Mouse (Mus musculus): ENCODE data around the gene Pax6. TPM values are rescaled to one million over a fixed set of nuclear protein-coding genes. Genes with fewer than 3 reads are reported as not detected.

Pax6 gene
- polyA plus RNA-seq, 1 experiment from 2014 or later, result 0.46 TPM

DNA sequence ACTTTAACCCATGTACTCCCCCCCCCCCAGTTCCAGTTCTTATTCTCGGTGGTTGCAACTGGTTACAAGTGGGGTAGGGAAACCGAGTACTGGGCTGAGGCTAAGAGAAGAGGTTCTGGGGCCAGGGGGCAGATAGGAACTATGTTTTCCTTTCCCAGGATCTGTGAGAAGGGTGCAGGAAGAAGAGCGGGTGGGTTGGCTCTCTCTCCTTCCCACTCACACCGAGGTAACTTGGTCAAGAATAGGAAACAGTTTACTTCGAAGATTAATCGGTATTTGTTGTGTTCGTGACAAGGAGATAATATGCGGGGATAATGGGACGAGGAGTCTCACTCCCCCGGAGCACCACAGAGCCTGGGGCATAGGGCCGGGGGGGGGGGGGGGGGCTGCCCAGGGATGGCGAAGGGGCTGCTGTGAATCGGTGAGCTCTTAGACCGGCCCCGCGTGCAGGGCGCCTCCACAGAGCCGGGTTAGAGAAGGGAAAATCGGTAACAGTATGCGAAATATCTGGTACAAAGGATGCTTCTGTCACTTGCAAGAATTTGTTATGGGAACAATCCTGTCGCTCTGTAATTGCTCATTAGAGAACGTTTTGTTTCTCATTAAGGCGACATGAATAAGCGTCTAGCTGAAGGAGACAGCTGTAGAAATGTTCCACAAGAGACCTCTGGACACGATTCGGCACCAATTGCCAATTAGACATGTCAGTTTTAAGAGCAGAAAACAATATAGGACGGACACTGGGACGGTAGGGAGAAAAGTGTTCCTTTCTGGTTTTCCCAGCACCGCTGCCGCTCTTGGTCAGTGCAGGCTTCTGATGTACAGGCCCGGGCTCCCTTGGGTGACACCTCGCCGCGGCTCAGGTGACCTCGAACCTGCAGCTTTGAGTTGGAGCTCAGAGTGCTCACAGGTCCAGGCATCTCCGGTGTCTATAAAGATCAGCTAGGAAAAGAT lies 17.9 kb downstream of the Pax6 start:
- H3K27ac ChIP-seq (ENCODE audit: poor library complexity, severe bottlenecking), result no peak overlapping the region
- no peak for ATAC-seq (ENCODE audit: insufficient number of reproducible peaks, low FRiP score)
- H3K36me3 ChIP-seq, result no peaks in the 10 kb centered on the region
- H3K9ac ChIP-seq, result no peak overlapping the region
- WGBS, result 4% methylated on average over 34 of the region's 36 CpGs
- no peak overlapping the region; the same call in 1 of the 2 replicates for H3K4me3 ChIP-seq
- H3K4me2 ChIP-seq, result no peak overlapping the region
- H3K27me3 ChIP-seq (replicated peaks), result peaks cover 82% of the 10 kb centered on the region
- H3K9me3 ChIP-seq (replicated peaks), result no peaks in the 10 kb centered on the region
- peaks cover 30% of the 10 kb centered on the region for H3K4me1 ChIP-seq (replicated peaks)

- peaks cover 82% of the 10 kb centered on the region for H3K27me3 ChIP-seq (replicated peaks)
- ATAC-seq (ENCODE audit: insufficient number of reproducible peaks, low FRiP score), result peak; percentile 55; the same call in 1 of the 2 replicates
- H3K4me2 ChIP-seq, result peak overlapping the region; percentile 69
- 4% methylated on average over 13 of the region's 13 CpGs for WGBS
- no peak overlapping the region for H3K27ac ChIP-seq (ENCODE audit: poor library complexity, severe bottlenecking)
- no peaks in the 10 kb centered on the region for H3K36me3 ChIP-seq
- H3K9me3 ChIP-seq (replicated peaks), result no peaks in the 10 kb centered on the region
- H3K4me3 ChIP-seq, result peak overlapping the region; percentile 37
- no peak overlapping the region for H3K9ac ChIP-seq
- H3K4me1 ChIP-seq (replicated peaks), result peaks cover 30% of the 10 kb centered on the region
Measured at GRCm38 (mm10) chr2:105687317-105687991, 18.8 kb downstream of the Pax6 start.

- WGBS, result 1% methylated on average over 17 of the region's 17 CpGs
- H3K4me1 ChIP-seq (replicated peaks), result peaks cover 26% of the 10 kb centered on the region
- no peaks in the 10 kb centered on the region for H3K36me3 ChIP-seq
- no peaks in the 10 kb centered on the region for H3K9me3 ChIP-seq (replicated peaks)
- H3K4me3 ChIP-seq, result peak overlapping the region; percentile 37
- H3K27me3 ChIP-seq (replicated peaks), result peaks cover 82% of the 10 kb centered on the region
- H3K4me2 ChIP-seq, result peak overlapping the region; percentile 69
- ATAC-seq (ENCODE audit: insufficient number of reproducible peaks, low FRiP score), result no peak
- H3K9ac ChIP-seq, result no peak overlapping the region
- no peak overlapping the region for H3K27ac ChIP-seq (ENCODE audit: poor library complexity, severe bottlenecking)
Measured at GRCm38 (mm10) chr2:105688011-105688410, 19.3 kb downstream of the Pax6 start.

DNA sequence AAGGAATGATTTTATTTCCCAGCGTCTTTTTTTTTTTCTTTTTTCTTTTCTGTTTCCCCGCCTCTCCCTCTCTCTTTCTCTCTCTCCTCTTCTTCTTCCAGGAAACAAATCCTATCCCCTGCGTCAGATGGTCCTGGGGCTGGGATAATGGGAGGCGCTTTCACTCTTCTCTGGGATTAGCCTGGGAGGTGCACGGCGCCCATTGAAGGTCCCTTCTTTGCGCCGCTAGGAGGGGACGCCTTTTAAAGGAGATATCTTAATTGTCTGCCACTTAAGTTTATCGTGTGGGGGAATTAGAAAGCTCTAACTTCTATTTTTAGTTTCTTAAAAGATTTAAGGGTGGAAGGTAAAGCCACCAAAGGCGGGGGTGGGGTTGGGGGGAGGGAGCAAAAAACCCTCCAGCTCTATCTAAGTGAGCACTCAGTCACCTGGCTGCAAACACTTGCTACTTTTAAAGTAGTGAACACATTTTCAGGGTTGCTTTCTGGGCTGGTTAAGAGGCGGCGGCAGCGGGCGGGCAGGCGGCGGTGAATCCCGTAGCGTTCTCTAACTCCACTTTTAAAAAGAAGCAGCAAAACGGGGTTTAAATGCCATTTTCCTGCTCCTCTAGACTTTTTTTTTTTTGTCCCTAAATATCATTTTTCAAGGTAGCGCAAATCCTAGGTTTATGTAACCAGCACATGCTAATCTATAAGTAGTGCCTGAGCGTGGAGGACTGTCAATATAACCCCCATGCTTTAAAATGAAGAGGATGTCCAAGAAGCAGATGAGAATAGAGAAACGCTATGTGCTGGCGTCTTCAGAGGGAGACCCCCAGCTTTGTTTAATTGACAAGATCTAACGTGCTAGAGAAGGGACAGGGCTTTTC lies 20.0 kb downstream of the Pax6 start:
- no peak for ATAC-seq (ENCODE audit: insufficient number of reproducible peaks, low FRiP score)
- peak overlapping the region; percentile 69 for H3K4me2 ChIP-seq
- H3K27ac ChIP-seq (ENCODE audit: poor library complexity, severe bottlenecking), result no peak overlapping the region
- H3K4me3 ChIP-seq, result peak overlapping the region; percentile 37
- H3K27me3 ChIP-seq (replicated peaks), result peaks cover 82% of the 10 kb centered on the region
- WGBS, result under 1% methylated on average over 25 of the region's 25 CpGs
- no peaks in the 10 kb centered on the region for H3K36me3 ChIP-seq
- peaks cover 26% of the 10 kb centered on the region for H3K4me1 ChIP-seq (replicated peaks)
- H3K9ac ChIP-seq, result no peak overlapping the region
- H3K9me3 ChIP-seq (replicated peaks), result no peaks in the 10 kb centered on the region

DNA sequence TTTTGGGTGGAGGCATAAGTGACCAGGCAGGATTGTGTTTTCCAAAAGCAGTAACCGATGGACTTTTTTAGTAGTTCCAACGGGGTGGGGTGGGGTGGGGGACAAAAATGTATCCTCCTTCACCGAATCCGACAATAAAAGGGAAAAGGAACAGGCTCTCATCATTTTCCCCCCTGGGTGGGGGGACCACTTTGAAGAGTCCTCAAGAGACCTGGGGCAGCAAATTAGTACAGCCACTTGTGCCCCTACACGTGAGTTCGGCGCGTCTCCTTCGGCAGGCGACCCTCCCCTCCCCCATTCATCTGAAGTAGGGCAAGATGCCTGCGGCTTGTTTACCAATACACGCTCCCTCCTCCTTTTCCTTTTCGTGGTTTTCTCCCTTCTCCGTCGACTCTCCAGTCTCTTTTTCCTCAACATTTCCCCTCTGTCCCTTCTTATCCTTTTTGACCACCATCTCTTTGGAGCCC lies 20.6 kb downstream of the Pax6 start:
- Histone ChIP-seq H3K36me3 (no peaks in the 10 kb centered on the region), H3K4me3 (peak overlapping the region; percentile 37), H3K9ac (no peak overlapping the region), H3K9me3 (replicated peaks) (no peaks in the 10 kb centered on the region), H3K4me1 (replicated peaks) (peaks cover 26% of the 10 kb centered on the region), H3K4me2 (peak overlapping the region; percentile 69), H3K27ac (ENCODE audit: poor library complexity, severe bottlenecking) (no peak overlapping the region), H3K27me3 (replicated peaks) (peaks cover 79% of the 10 kb centered on the region)
- ATAC-seq (ENCODE audit: insufficient number of reproducible peaks, low FRiP score), result no peak
- WGBS, result under 1% methylated on average over 15 of the region's 15 CpGs

DNA sequence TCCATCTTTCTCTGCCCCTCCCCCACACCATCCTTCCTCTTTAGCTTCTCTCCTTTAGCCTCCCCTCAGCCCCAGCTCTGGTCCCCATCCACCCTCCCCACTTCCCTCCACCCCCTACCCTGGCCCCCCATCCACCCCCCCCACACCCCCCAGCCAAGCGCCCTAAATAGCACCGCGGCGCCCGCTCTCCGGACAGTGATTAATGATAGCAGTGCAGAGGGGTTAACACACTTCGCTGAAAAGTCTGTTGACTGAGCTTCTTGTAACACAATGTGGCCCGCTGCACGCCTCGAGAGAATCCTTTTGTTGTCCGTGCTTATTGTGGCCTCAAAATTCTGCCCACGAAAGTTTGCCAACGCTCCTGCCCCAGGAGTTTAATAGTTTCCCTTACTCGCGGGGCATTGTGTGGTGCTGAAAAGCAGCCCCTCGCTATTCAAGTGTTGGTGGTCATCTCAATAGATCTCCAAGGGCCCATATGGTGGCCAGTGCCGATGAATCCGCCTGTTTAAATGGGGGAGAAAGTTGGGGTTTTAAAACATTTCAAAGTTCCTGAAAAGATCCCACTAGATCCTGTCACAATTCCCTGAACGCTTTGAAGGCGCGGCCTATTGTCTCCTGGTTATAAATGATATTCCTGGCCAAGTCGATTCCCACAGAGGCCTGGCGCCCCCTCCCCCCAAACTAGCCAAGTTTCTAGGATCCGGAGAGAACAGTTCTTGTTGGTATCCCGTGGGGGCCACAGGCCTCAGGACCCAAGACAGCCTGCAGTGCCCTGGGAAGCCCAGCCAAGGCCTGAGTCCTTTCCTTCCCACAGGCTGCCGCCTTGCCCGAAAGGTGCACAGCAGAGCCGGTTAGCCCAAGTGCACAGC lies 21.3 kb downstream of the Pax6 start:
- Histone ChIP-seq H3K9ac (no peak overlapping the region), H3K36me3 (no peaks in the 10 kb centered on the region), H3K4me1 (replicated peaks) (peaks cover 26% of the 10 kb centered on the region), H3K9me3 (replicated peaks) (no peaks in the 10 kb centered on the region), H3K4me3 (peak overlapping the region; percentile 37), H3K27me3 (replicated peaks) (peaks cover 75% of the 10 kb centered on the region), H3K27ac (ENCODE audit: poor library complexity, severe bottlenecking) (no peak overlapping the region), H3K4me2 (peak overlapping the region; percentile 69)
- WGBS, result 5% methylated on average over 28 of the region's 28 CpGs
- no peak for ATAC-seq (ENCODE audit: insufficient number of reproducible peaks, low FRiP score)

DNA sequence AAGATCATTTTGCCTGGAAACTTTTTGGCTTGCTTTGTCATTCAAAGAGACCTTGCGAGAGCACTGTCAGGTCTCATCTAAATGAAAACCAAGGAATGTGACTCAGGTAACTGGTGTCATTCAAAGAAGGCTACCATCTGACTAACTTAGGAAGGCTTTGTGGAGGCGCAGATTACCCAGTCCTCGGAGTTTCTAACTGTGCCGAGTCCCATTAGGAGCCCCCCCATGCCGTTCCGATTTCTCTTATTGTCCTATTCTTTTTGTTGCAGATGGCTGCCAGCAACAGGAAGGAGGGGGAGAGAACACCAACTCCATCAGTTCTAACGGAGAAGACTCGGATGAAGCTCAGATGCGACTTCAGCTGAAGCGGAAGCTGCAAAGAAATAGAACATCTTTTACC lies 22.6 kb downstream of the Pax6 start:
- no peak overlapping the region for H3K4me2 ChIP-seq
- H3K4me1 ChIP-seq (replicated peaks), result peaks cover 26% of the 10 kb centered on the region
- no peak overlapping the region for H3K27ac ChIP-seq (ENCODE audit: poor library complexity, severe bottlenecking)
- no peak for ATAC-seq (ENCODE audit: insufficient number of reproducible peaks, low FRiP score)
- no peak overlapping the region for H3K4me3 ChIP-seq
- 11% methylated on average over 10 of the region's 10 CpGs for WGBS
- H3K9ac ChIP-seq, result no peak overlapping the region
- no peaks in the 10 kb centered on the region for H3K36me3 ChIP-seq
- peaks cover 65% of the 10 kb centered on the region for H3K27me3 ChIP-seq (replicated peaks)
- no peaks in the 10 kb centered on the region for H3K9me3 ChIP-seq (replicated peaks)

DNA sequence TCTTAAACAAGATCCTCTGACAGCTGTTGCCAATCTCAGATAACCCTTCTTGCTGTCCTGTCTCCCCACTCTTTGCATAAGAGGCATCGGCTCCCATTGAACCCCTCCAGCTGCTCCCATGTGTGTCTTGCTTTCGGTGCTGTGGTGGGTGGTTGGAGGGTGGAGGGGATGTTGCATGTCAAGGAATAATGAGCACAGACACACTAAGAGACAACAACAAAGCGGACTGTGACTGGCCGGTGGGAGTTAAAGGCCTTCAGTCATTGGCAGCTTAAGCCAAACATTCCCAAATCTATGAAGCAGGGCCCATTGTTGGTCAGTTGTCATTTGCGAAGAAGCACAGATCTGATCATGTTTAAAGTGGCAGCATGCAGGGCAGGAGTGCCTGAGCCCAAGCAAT lies 29.0 kb downstream of the Pax6 start:
- no peak for ATAC-seq (ENCODE audit: insufficient number of reproducible peaks, low FRiP score)
- Histone ChIP-seq H3K27ac (ENCODE audit: poor library complexity, severe bottlenecking) (no peak overlapping the region), H3K9ac (no peak overlapping the region), H3K27me3 (replicated peaks) (peaks cover 26% of the 10 kb centered on the region), H3K9me3 (replicated peaks) (no peaks in the 10 kb centered on the region), H3K4me3 (no peak overlapping the region), H3K4me2 (no peak overlapping the region), H3K36me3 (no peaks in the 10 kb centered on the region), H3K4me1 (replicated peaks) (no peaks in the 10 kb centered on the region)
- 82% methylated on average over 5 of the region's 5 CpGs for WGBS

DNA sequence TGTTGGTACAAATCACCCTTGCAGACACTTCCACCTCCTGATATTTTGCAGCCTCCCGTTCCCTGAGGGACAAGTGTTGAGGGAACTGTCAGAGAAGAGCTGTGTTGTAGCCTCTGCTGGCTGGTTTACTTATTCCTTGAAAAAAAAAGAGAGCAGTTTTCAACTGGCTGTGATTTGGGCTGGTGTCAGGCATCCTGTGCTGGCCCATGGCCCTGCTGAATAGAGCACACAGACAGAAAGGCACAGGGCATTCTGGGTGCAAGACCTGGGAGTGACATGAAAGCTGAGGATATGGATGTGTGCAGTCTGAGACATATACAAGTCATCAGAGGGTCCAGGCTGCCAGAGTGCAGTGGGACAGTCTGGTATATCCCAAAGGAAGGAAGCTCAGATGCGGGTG lies 29.9 kb downstream of the Pax6 start:
- 64% methylated on average over 2 of the region's 2 CpGs for WGBS
- ATAC-seq (ENCODE audit: insufficient number of reproducible peaks, low FRiP score), result no peak

DNA sequence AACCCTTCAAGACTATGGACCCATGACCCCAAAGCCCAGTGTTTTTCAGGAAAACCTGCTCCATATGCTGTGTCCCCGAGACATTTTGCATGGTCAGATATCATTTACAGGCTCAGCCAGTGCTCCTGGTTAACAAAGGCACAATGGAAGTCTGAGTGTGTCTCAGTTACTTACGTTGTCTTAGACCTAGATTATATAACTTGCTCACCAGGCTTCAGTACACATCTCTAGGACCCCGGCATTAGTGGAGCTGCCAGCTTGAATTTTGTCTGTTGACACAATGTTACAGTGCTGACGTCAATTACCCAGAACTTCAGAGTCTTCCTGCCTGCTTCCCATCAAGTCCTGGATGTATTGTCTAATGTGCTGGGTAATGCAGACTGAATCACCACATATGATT lies 33.1 kb downstream of the Pax6 start:
- ATAC-seq (ENCODE audit: insufficient number of reproducible peaks, low FRiP score), result no peak
- 61% methylated on average over 4 of the region's 4 CpGs for WGBS
- Histone ChIP-seq H3K4me3 (no peak overlapping the region), H3K9me3 (replicated peaks) (no peaks in the 10 kb centered on the region), H3K36me3 (no peaks in the 10 kb centered on the region), H3K27ac (ENCODE audit: poor library complexity, severe bottlenecking) (no peak overlapping the region), H3K9ac (no peak overlapping the region), H3K4me2 (no peak overlapping the region), H3K4me1 (replicated peaks) (no peaks in the 10 kb centered on the region), H3K27me3 (replicated peaks) (peaks cover 20% of the 10 kb centered on the region)

More for the DNA sequence above, 29.9 kb downstream of the Pax6 start:
- Histone ChIP-seq H3K4me1 (replicated peaks) (no peaks in the 10 kb centered on the region), H3K36me3 (no peaks in the 10 kb centered on the region), H3K27ac (ENCODE audit: poor library complexity, severe bottlenecking) (no peak overlapping the region), H3K4me3 (no peak overlapping the region), H3K27me3 (replicated peaks) (peaks cover 19% of the 10 kb centered on the region), H3K9me3 (replicated peaks) (no peaks in the 10 kb centered on the region), H3K9ac (no peak overlapping the region), H3K4me2 (no peak overlapping the region)

Measured in heart, embryonic 12.5 days (tissue).